Mouse (Mus musculus): ENCODE results near the gene Srebf1.

Srebf1 gene

DNA sequence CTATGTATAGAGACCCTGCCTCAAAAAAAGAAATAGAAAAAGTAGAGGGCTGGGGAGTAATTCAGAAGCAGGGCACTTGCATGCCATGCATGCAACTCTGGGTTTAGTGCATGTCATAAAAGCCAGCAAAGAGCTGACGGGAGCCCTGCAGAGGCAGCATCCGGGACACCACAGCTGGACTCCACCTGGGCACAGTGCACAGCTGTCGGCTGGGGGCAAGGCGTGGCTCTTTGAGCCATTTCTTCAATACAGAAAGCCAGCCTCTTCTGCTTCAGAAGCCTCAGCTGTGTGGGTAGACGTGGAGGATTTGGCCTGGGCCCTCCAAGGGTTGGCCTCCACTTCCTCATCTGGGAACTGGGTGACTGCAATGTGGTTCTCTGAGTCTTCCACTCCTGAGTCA, 13.0 kb upstream of the Srebf1 start:
- DNase-seq (ENCODE audit: low spot score) = no peak

DNA sequence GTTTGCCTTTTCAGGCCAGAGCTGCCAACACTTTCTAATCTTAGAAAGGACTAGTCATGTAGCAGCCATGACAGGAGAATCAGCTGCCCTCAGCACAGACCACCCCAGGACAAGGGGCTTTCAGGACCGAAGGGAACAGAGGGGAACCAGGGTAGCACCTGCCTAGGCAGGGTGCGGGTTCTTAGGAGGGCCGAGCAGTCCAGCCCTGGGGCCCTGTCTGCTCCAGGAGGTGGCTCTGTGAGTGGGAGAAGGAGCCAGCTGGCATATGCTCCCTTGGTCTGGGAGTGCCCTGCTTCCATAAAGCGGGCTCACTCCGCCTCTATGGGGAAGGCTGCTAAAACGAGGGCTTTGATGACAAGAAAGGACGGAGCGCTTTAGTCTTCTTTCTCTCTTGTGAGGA, 10.9 kb upstream of the Srebf1 start:
- DNase-seq (ENCODE audit: low spot score) = no peak

DNA sequence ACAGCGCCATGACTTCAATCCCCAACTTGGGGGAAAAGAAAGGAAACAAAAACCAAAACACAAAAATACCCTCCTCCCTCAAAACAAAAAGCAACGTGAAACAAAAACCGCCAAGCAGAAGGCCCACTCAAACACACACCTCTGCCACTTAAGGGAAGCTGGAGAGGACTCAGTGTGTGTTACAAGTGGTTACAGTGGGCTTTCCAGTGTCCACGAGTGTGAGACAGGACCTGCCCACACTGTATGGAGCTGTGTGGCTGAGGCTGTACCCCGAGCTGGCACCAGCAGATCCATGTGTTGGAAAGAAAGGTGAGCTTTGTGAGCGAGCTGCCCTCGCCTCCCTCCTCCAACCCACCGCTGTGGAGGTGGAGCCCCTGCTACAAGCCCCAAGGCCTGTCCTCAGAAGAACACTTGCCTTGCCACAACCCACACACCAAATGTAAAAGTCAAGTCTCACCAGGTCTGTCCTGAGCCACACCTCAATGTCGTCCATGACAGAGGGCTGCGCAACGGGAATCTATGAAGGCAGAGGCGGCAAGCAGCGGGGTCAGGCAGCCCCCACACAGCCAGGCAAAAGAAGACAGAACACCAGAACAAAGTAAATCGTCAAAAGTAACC, 10.2 kb upstream of the Srebf1 start:
- no peak for DNase-seq (ENCODE audit: low spot score)

DNA sequence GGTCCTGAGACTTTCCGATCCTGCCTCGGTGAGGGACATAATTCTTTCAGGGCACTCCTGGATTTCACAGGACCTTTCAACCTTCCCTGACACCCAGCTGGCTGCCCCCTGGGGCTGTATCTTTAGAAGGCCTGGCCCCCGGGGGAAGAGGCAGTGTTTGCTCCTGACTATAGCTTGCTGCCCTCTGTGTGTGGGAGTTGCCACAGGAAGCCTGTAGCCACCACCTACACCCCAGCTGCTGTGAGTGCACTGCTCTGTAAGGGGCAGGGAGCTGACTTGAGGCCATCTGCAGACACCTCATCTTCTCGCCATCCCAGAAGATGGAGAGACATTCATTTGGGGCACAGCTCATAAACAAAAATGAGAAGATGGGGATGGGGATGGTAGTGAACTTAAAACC, 9.6 kb upstream of the Srebf1 start:
- no peak for DNase-seq (ENCODE audit: low spot score)

DNA sequence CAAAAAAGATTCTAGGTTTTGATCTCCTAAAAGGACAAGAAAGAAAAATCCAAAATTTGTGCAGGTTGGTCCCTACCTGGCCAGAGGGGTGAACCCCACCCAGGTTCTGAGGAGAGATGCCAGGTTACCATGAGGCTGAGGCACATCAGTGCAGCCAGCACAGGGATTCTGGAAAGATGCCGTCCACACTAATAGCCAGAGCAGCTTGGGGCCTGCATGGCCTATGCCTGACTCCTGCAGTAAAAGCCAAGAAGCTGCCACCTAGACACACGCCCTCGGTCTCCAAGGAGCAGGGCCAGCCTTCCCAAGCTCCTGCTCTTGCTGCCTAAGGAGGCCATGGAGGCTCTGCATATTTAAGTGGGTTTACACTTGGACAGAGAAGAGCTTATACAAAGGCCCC, 8.9 kb upstream of the Srebf1 start:
- no peak for DNase-seq (ENCODE audit: low spot score)

DNA sequence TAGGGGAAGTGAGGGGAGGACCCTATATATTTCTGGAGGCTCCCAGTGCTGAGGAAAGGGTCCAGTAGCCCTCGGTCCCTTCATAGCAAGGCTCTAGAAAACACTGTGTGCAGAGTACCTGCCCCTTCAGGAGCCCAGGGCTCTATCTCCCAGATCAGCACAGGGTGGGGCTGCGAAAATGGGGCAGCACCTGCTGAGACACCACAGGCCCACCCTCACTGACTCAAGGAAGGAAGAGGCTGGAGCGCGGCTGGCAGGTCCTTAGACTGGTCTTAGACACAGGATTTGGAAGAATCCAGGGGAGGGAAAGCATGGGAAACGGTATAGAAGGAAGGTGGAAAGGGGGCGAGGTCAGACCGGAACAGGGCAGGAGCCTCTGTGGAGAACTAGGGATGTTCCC, 8.1 kb upstream of the Srebf1 start:
- no peak for DNase-seq (ENCODE audit: low spot score)

DNA sequence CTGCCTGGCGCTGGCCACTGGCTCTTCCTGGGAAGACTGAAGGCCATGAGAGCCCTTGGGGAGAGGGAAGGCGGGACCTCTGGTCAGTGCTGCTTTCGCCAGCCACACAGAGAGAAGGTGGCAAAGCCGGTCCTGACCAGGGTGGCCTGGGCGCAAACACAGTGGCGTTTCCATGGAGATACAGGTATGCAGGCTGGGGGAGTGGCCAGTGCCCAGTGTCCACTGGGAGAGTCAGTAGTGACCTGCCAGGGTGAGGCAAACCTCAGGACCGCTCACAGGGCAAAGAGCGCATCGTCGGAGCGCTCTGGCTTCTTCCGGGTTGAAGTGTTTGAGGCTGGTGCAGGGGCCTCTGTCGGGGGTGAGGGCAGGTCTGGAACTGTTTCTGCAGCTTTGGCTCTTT, 7.4 kb upstream of the Srebf1 start:
- DNase-seq (ENCODE audit: low spot score) = no peak

DNA sequence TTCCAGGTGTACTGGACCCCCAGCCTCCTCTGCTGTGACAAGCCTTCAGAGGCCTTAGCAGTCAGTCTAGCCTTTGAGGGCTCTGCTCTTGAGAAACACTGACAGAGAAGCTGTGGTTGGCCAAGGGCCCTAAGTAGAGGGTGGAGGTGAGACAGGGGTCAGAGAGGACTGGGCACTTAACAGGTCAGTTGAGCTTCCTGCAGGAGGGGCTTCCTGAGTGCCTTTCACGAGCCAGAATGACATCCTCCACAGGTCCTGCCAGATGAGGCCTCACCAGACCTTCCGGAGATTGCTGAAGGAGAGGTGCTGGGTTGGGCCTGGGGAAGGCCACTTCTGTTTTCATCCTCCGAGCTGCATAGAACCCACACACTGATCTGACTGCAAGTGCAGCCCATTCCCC, 6.1 kb upstream of the Srebf1 start:
- DNase-seq (ENCODE audit: low spot score) = no peak

DNA sequence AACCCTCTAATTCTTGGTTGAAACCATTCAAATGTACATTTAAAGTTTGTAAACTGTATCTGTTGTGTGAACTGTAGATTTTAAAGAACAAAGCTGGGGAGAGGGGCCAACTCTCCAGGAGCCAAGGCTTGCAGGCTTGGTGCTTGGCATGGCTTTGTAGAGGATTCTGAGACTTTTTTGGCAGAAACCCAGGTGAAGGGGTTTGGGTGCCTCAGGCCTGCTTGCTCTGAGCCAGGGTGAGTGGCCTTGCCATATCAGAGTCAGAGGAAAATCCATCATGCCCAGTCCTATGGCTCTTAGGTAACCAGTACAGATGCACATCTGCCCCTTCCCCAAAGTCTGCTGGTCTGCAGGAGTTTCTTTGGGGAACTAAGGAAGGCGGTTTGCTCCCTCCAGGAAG, 3.5 kb upstream of the Srebf1 start:
- DNase-seq (ENCODE audit: low spot score) = no peak

DNA sequence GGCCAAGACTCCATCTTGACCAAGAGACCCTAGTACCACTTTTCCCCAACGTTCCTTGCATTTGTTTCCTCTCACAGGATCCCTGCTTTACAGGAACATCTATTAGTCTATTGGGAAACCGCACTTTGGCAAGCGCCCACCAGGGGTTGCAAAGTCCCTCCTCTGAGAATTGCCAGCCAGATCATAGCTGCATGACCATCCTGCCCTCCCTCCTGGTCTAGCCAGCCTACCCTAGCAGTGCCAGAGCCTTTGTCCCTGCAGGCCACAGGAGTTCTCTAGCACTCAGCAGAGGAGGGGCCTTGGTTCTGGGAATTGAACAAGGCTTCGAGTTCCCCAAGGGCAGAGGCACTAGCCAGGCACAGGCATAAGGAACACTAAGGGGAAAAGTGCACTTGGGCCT, 2.3 kb upstream of the Srebf1 start:
- no peak for DNase-seq (ENCODE audit: low spot score)

DNA sequence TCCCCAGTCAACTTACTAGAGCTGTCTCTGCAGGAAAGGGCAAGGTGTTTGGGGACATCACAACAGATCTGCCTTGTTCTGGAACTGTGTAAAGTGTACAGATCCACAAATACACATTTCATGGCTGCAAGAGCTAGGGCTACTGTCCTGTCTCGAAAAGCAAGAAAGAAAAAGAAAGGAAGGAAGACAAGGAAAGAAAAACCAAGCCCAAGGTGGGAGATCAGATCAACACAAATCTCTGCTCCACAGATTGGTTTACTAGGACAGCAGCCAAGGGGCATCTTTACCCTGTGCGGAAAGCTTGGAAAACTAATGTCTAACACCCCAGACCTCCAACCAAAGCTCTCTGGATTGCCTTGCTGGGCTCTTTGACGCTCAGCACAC, 304 bp downstream of the Srebf1 start:
- no peak for DNase-seq (ENCODE audit: low spot score)

DNA sequence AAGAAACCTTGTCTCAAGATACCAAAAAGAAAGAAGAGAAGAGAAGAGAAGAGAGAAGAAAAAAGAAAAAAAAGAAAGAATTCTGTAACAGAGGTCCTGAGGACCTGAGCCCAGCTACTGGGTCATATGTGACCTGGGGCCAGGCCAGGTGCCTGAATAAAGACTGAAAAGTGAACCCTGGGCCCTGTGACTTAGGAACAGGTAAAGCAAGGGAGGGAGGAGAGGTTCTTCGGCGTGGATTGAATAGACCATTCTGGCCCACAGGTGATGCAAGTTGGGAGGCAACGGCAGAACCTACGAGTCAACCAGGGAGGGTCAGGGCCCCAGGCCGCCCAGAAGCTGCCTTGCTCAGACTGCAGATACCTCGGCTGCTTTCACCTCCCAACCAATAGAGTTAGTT, 956 bp downstream of the Srebf1 start:
- no peak for DNase-seq (ENCODE audit: low spot score)

DNA sequence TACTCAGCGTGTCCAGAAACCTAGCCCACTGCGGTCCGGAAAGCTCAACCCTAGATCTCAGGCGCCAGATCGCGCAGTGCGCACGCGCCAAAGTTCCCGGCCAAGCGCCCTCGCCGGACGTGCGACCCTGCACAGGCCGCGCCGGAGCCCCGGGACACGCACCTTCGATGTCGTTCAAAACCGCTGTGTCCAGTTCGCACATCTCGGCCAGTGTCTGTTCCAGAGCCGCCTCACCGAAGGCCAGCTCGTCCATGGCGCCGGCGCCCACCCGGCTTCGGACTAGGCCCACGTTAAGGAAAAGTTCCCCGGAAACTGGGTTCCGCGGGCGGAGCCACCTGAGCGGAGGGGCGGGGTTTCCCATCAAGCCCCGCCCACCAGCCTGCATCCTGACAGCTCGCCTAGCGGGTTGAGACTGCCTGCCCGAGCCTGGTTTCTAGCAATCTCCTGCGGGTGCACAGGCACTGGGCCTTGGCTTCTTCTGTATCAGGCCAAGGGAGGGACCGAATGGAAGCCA, 2.0 kb downstream of the Srebf1 start:
- peak; percentile 94 for DNase-seq (ENCODE audit: low spot score)

DNA sequence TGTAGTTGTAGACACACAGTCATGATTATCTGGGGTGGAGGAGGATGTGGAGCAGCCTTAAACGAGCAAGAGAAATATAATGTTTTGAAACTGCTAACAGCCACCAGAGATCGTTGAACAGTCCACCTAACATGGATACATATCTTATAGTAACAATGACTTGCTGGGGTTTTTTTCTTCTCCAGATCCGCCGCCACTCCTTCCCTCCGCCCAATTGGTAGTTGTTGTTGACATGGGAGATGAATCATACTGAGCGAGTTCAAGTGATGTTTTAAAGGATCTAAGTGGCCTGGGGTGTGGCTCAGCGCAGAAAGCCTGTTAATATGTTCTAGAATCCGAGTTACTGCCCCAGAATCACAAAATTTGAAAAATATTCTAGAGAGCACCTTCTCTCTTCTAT, 2.8 kb downstream of the Srebf1 start:
- no peak for DNase-seq (ENCODE audit: low spot score)

DNA sequence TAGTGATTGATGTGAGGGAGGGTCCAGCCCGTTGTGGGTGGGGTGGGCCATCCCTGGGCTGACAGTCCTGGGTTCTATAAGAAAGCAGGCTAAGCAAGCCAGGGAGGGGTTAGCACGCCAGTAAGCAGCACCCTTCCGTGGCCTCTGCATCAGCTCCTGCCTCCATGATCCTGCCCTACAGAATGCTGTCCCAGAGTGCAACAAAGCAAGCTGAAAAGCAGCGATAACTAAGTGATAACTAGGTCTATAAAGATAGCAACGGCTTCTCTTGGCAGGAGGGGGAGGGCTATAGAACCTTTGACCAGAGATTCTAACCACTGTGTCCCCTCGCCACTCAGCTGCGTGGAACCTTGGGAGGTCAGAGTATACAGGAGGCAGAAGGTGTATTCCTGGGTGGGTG, 4.9 kb downstream of the Srebf1 start:
- no peak for DNase-seq (ENCODE audit: low spot score)

DNA sequence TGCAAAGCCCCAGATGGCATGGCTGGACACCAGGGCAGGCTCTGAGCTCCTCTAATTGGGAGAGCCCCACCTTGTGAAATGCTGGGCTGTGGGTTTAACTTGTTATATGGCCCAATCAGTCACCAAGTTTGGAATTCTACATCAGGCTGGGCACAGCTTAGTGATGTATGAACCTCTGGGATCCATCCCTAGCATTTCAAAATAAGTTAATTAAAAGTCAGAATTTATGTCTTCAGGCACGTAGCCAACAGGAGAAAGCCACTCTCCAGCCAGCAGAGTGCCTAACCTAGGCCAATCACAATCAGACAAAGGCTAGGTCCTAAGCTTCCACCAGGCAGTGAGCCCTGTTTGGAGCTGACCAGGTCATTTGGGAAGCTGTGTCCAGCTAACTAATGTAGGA, 5.7 kb downstream of the Srebf1 start:
- DNase-seq (ENCODE audit: low spot score) = no peak

DNA sequence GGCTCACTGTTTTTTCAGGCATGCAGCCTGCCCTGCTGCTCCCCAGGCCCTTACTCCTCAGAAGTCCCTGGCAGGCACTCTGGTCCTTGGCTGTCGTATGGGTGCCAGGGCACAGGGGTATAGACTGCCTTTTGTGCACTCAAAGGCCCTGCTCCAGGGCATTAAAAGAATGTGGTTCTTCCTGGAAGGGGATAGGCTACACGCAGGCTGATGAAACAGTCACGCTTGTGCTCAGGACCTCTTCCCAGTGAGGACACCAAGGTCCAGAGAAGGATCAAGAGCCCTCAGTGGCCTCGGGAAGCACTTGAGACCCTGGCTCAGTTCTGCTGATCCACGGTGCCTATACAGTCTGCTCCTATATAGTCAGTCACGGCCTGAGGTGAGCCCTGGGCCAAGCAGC, 9.1 kb downstream of the Srebf1 start:
- no peak for DNase-seq (ENCODE audit: low spot score)

DNA sequence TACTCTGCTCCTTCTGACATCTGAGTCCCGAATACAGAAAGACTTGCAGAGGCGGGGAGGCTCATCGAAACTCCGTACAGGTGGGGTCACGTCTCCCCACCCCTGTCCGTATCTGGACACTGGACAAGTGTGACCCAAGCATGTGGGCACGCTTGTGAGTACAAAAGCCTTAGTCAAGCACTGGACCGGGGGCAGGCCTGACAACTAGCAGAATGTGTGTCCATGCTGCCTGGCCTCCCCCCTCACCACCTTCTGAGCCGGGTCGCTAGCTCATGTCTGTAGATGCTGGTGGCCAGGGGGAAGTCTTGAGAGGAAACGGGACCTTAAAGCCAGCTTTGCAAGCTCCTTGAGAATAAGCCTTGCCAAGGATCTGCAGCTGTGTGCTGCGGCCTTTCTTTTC, 10.6 kb downstream of the Srebf1 start:
- DNase-seq (ENCODE audit: low spot score) = no peak

DNA sequence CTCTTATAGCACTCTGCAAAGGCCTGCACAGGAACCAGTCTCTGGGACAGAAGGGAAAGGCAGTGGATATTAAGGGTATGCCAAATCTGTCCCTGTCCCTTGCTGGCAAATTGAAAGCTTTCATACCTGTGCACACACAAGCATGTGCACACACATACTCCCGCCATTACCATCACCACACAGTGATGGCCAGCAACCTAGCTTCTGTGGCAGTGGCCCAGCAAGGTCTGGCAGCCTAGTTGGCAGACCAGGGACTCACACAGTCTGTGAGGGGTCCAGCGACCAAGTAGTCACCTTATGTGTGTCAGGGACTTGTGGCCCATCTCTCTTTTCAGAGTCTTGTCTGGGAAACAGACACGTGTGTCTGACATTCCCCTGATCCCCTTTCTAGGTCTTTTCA, 11.2 kb downstream of the Srebf1 start:
- DNase-seq (ENCODE audit: low spot score) = no peak

DNA sequence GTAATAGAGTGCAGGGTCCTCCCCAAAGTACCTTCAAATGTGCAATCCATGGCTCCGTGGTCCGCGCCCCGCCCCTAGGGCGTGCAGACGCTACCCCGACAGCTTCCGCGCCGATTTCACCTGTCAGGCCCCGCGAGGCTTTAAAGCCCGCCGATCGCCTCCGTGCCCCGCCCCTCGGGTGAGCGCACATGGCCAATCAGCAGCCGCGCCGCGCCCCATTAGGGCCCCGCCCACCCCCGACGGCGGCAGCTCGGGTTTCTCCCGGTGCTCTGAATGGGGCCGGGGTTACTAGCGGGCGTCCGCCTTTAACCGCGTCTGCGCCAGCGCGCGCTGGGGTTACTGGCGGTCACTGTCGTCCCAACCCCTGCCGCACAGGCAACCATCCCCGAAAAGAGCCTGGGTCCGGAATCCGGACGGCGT, 12.1 kb downstream of the Srebf1 start:
- peak; percentile 95 for DNase-seq (ENCODE audit: low spot score)

DNA sequence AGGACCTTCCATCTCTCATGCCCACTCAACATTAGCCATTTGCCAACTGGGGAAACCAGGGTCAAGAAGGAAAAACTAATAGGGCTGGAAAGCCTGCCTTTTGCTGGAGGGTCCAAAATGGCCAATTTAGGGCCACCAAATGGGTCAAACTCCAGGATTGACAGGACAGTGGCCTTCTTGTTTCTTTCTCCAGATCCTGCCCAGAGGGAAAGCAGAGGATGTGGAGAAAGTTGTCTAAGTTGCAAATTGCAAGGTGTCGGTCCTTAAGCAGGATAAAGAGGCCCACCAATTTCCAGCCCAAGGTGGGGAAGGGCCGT, 12.5 kb downstream of the Srebf1 start:
- DNase-seq (ENCODE audit: low spot score) = no peak

DNA sequence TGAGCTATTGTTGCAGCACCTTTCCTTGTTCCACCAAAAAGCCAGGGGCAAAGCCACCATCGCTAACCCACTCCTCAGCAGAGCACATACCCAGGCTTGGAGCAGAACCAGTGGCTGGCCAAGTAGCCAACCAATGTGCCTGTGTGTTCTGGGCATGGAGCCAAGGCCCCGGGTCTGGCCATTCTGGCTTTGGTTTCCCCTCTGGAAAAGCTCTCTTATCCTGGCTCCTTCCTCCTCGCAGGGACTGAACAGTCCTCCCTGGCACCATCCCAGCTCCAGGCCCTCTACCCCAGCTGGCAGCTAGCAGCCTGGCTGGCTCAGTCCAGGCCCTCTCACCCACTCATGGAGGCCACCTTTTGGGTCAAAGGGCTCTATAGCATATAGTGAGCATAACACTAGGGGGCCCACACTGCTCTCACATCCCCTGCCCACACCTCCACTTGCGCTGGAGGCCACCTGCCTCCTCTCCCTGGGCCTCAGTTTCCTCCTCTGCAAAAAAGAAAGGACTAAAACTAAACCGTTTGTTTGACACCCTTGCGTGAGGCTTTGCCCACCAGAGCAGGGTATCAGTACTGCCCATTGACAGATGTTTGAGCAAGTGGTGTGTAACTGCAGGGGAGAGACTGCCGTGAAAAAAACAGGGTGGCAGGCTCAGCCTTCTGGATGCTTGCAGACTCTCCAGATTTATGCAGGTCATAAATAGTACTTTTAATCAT, 13.0 kb downstream of the Srebf1 start:
- DNase-seq (ENCODE audit: low spot score) = no peak

DNA sequence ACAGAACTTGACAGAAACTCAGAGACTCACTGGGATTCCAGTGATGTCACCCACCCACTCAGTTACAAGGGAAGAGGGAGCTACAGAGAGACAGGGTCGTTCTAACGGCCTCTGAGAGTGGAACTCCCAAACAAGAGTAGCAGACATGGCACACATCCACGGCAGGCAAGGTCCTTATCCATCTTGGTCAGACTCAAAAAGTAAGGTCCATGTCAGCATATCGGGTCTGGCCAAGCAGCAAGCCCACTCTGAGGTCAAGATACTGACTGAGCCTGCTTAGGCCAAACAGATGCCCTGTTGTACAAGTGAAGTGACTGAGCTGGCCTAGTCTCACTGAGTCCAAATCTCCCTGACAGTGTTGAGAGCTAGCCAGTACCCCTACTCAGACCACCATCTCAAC, 13.7 kb downstream of the Srebf1 start:
- DNase-seq (ENCODE audit: low spot score) = no peak

DNA sequence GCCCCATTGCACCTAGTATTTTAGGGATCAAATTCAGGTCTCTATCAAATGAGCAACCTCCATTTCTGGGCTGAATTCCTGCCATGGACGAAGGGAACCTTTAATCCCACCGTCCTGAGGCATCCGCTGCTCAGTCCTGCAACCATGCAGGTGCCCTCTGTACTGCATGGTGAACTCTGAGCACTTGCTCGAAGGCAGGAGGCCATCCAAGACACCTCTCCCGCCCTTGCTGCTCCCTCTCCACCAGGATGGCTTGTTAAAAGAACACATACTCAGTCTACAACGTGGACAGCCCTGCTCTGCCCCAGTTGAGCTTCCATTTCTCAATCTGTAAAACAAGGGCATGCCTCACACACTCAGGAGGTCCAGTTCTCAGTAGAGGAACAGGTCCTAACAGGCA, 14.2 kb downstream of the Srebf1 start:
- no peak for DNase-seq (ENCODE audit: low spot score)

All from embryo, embryonic 10 days (tissue).